Mouse (Mus musculus): ENCODE results near the gene Rab3c. TPM values are rescaled to one million over a fixed set of nuclear protein-coding genes. Genes with fewer than 3 reads are reported as not detected.

Gene Rab3c
- polyA plus RNA-seq, 1 experiment: 2.8 TPM

DNA sequence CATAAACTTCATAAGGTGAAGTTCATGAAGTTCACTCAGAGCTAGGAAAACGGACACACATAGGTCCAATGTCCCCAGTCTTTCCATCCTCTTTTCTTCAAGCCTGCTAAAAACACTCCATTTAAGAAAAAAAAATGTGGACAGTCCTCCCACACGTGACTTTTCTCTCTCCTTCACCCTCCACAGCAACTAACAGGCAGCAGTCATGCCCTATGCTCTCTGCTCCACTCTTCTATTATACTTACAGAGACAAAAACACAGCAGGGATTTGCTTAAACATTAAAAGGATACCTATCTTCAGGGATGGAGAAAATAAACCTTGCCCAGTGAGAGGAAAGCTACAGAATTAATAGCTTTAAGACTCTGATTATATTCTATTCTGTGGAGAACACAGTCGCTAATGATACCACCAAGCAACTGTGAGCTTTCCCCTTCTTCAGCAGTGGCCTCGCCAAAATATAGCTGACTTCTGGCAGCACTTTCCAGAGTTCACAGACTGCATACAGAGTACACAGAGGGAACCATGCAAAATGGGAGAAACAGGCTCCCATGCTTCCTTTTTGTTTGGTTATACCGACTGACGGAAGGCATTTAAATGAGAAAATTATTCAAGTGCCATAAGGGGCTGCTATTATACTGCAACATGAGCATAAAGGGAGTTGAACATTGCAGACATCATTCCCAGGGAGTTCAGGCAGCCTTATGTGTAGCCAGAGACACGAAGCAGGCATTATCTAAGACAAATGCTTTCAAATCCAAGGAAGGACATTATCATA lies 165.7 kb downstream of the Rab3c start:
- no peak overlapping the region for H3K27ac ChIP-seq (ENCODE audit: insufficient read depth, low read length)
- H3K4me3 ChIP-seq (ENCODE audit: insufficient read depth, low read length): no peak overlapping the region
- H3K4me1 ChIP-seq (ENCODE audit: control insufficient read depth, insufficient read depth, low read length): no peaks in the 10 kb centered on the region
- no peak for TF ChIP-seq POLR2A (IDR thresholded peaks at IDR 0.05; ENCODE audit: low read depth, low read length)
- no peak for TF ChIP-seq CTCF (IDR thresholded peaks at IDR 0.05; ENCODE audit: borderline replicate concordance, insufficient read depth, low read length)

DNA sequence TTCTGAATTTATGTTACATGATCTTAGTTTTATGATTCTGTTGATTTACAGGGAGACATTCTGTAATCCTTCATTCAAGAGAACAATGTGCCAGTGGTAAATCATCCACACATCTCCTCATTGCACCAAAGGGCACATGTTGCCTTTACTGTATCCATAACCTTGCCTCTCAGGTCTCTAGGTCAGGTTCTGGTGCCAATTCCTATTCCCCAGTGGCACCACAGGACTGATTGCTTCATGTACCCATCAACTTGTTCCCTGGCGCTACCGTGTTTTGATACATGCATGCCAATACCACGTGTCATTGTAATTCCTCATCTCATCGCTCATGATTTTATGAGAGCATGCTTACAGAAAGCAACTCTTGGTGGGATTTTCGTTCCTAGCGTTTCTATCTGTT lies 167.1 kb downstream of the Rab3c start:
- TF ChIP-seq POLR2A (IDR thresholded peaks at IDR 0.05; ENCODE audit: low read depth, low read length) (no peak), CTCF (IDR thresholded peaks at IDR 0.05; ENCODE audit: borderline replicate concordance, insufficient read depth, low read length) (no peak)
- H3K4me1 ChIP-seq (ENCODE audit: control insufficient read depth, insufficient read depth, low read length): no peaks in the 10 kb centered on the region
- no peak overlapping the region for H3K27ac ChIP-seq (ENCODE audit: insufficient read depth, low read length)
- no peak overlapping the region for H3K4me3 ChIP-seq (ENCODE audit: insufficient read depth, low read length)

DNA sequence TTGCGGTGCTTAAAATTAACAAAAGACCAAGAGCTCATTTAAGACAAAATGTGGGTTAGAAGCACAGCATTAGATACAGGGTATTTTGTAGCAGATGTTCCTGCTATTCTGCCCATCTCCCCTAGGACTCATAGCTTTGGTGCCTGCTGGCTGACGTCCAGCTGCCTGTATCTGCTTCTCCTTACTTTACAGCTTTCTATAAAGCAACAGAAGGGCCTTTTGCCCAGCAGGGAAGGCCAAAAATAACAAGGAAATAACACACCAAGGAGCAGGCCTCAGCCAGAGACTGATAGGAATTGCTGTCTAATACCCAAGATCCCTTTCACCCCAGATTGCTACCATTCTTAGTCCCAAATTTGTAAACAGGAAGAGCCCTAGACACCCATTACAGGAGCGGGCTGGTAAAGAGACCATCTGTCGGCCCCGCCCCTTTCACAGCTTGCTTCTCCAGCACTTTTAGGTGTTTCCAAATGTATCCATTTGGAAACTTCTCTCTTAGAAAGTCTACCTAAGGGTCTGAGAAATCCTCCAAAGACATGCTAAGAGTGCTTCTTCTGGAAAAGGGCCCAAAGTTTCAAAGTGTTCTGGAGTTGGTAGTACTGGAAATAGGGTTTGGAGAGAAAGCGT lies 183.3 kb downstream of the Rab3c start:
- Histone ChIP-seq H3K27ac (ENCODE audit: insufficient read depth, low read length) (no peak overlapping the region), H3K4me1 (ENCODE audit: control insufficient read depth, insufficient read depth, low read length) (no peaks in the 10 kb centered on the region; the same call in 1 of the 2 replicates), H3K4me3 (ENCODE audit: insufficient read depth, low read length) (no peak overlapping the region)
- TF ChIP-seq POLR2A (IDR thresholded peaks at IDR 0.05; ENCODE audit: low read depth, low read length): no peak

DNA sequence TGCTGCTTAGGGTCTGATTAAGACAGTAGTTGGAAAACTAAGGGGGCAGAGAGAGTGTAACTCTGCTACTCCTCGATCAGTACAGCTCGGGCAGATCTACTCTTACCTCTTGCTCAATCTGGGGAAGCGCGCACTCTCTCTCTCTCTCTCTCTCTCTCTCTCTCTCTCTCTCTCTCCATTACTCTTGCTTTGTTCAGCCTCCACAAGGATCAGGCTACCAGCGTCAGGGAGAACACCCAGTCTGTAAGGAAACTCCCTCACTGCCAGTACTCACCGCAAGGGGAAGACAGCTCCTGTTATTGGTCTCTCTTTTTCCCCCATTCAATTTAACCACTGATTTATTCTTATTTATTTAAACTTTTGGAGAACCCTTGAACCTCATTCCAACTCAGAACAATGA lies 185.8 kb downstream of the Rab3c start:
- H3K27ac ChIP-seq (ENCODE audit: insufficient read depth, low read length): no peak overlapping the region
- no peaks in the 10 kb centered on the region; the same call in 1 of the 2 replicates for H3K4me1 ChIP-seq (ENCODE audit: control insufficient read depth, insufficient read depth, low read length)
- TF ChIP-seq POLR2A (IDR thresholded peaks at IDR 0.05; ENCODE audit: low read depth, low read length): no peak
- TF ChIP-seq CTCF (IDR thresholded peaks at IDR 0.05; ENCODE audit: borderline replicate concordance, insufficient read depth, low read length): no peak
- no peak overlapping the region for H3K4me3 ChIP-seq (ENCODE audit: insufficient read depth, low read length)

DNA sequence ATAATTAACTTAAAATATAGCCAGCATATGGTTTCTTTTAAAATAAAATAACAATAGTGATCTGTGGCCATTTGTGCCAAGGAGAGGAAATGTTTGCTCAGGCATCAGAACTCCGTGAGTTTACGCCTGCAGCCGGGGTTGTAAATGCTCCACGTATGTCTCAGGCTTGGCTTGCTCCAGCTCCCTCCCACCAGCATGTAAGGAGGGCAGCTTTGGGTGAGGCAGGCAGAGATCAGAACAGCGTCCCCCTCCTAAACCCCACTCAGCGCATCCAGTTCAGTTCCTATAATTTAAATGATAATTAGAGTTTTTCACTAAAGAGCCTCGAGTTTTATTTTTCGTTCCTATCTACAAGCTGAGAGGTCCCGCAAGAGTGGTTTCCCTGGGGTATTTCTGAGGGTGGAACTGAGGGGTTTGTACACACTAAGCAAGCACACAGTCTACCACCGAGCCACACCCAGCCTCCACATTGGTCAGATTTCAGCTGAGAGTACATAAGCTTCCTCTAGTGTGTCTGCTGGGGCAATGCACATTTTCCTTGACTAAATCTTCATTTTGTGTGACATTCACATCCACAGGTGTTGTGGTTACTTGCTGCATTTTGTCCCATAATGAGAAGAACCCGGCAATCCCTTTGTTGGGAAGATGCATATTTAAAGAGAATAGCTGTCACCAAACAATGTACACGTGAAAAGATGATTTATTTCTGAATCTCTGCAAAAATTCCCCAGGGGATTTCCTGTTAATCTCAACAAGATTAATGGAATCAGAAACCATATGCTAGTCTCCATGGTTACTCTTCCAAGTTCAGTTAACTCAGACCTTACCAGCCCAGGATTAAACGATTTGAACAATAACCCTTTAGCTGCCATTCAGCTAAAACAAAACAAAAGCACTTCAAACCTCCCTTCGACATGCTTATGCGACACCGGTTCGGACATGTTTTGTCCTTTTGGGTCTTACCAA lies 186.8 kb downstream of the Rab3c start:
- Histone ChIP-seq H3K4me1 (ENCODE audit: control insufficient read depth, insufficient read depth, low read length) (no peaks in the 10 kb centered on the region; the same call in 1 of the 2 replicates), H3K27ac (ENCODE audit: insufficient read depth, low read length) (no peak overlapping the region), H3K4me3 (ENCODE audit: insufficient read depth, low read length) (no peak overlapping the region)
- no peak for TF ChIP-seq CTCF (IDR thresholded peaks at IDR 0.05; ENCODE audit: borderline replicate concordance, insufficient read depth, low read length)
- TF ChIP-seq POLR2A (IDR thresholded peaks at IDR 0.05; ENCODE audit: low read depth, low read length): no peak

DNA sequence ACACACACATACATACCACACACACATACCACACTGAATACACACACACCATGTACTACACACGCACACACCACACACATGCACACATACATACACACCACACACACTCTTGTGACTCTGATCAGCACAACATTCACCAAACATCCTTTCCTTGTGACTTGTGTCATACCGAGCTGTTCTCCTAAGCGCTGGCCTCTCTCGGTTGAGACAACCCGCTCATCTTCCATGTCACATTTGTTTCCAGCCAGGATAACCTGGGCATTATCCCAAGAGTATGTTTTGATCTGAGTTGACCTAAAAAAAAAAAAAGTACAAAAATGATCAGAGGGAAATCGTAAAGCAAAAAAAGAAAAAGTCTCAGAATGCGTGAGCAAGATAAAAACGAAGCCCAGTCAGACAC lies 196.8 kb downstream of the Rab3c start:
- Histone ChIP-seq H3K4me3 (ENCODE audit: insufficient read depth, low read length) (no peak overlapping the region), H3K27ac (ENCODE audit: insufficient read depth, low read length) (no peak overlapping the region), H3K4me1 (ENCODE audit: control insufficient read depth, insufficient read depth, low read length) (no peaks in the 10 kb centered on the region)
- TF ChIP-seq CTCF (IDR thresholded peaks at IDR 0.05; ENCODE audit: borderline replicate concordance, insufficient read depth, low read length) (no peak), POLR2A (IDR thresholded peaks at IDR 0.05; ENCODE audit: low read depth, low read length) (no peak)

DNA sequence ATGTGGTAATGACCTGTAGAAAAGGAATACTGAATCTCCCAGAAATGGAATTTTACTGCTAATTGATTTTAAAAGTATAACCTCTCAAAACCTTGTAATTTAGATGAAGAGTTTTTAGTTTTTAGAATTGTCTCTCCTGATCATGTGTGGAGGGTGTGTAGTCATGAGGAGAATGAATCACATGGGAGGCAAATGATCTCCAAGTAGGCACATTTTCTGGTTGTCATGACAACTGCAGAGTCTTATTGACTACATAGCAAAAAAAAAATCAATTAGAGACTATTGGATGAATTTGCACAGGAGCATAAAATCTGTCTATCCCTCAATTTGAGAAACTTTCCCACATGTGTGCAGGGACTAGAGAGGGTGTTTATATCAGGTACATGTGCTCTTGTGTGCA lies 199.6 kb downstream of the Rab3c start:
- TF ChIP-seq POLR2A (IDR thresholded peaks at IDR 0.05; ENCODE audit: low read depth, low read length): no peak
- no peak for TF ChIP-seq CTCF (IDR thresholded peaks at IDR 0.05; ENCODE audit: borderline replicate concordance, insufficient read depth, low read length)
- Histone ChIP-seq H3K4me3 (ENCODE audit: insufficient read depth, low read length) (no peak overlapping the region), H3K27ac (ENCODE audit: insufficient read depth, low read length) (no peak overlapping the region), H3K4me1 (ENCODE audit: control insufficient read depth, insufficient read depth, low read length) (no peaks in the 10 kb centered on the region)

DNA sequence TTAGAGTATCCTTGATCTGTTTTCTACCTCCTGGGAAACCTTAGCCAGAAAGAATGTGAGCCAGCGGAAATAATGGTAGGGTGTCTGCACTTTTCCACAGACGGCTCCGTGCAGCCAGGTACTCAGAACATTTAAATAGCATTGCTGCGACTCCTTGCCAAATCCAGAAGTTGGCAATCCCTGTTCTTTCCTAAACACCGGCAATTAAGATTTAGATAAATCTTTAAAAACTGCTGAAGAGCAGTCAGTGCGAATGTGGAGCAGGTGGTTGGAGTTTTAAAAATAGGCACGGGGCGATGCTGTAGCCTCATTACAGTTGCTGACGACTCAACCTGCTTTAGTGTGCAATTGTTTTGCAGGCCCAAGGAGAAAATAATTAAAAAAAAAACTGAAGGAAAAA lies 205.2 kb downstream of the Rab3c start:
- no peak overlapping the region for H3K4me3 ChIP-seq (ENCODE audit: insufficient read depth, low read length)
- no peak overlapping the region for H3K27ac ChIP-seq (ENCODE audit: insufficient read depth, low read length)
- TF ChIP-seq CTCF (IDR thresholded peaks at IDR 0.05; ENCODE audit: borderline replicate concordance, insufficient read depth, low read length) (no peak), POLR2A (IDR thresholded peaks at IDR 0.05; ENCODE audit: low read depth, low read length) (no peak)
- no peaks in the 10 kb centered on the region for H3K4me1 ChIP-seq (ENCODE audit: control insufficient read depth, insufficient read depth, low read length)

DNA sequence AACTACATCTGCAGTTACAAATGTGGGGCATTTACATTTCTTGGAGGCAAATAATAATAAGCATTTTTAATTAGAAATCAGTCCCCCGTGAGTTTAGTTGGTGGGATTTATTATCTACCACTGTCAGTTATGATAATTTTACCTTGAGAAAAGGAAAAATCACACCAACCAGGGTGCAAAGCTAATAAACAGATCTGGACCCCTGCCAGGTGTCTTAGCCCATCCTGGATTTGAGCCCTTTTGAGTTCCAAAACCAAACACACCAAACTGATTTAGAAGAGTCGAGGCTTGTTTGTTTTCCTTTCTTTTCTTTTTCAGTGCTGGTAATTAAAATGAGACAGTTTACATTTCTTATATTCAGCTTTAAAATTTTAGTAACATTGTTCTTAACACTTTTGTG lies 206.6 kb downstream of the Rab3c start:
- H3K4me3 ChIP-seq (ENCODE audit: insufficient read depth, low read length): no peak overlapping the region
- TF ChIP-seq POLR2A (IDR thresholded peaks at IDR 0.05; ENCODE audit: low read depth, low read length): no peak
- TF ChIP-seq CTCF (IDR thresholded peaks at IDR 0.05; ENCODE audit: borderline replicate concordance, insufficient read depth, low read length): no peak
- no peak overlapping the region for H3K27ac ChIP-seq (ENCODE audit: insufficient read depth, low read length)
- H3K4me1 ChIP-seq (ENCODE audit: control insufficient read depth, insufficient read depth, low read length): no peaks in the 10 kb centered on the region
